Mouse (Mus musculus): ENCODE data around the gene Fam198b. TPM values are rescaled to one million over a fixed set of nuclear protein-coding genes. Genes with fewer than 3 reads are reported as not detected.

Fam198b gene
- polyA plus RNA-seq, 1 experiment from 2014 or later, result 10.3 TPM

DNA sequence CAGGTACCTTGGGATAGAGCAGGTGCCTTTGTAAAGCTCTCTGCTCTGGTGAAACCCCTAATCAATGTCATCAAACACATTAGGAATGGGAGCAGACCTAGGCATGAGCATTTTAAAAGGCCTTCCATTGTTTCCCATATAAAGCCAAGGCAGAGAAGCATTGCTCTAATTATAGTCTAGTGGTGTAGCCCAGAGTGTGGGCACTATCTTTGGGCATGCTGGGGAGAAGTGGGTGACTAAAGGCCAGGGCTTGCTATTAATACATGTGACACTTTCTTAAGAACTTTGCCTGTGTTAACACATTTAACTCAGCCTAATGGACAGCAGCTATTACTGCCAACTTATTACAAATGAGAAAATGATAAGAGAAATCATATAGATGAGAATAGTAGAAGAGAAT lies 106.1 kb downstream of the Fam198b start:
- H3K27me3 ChIP-seq, result no peaks in the 10 kb centered on the region
- no peaks in the 10 kb centered on the region for H3K4me1 ChIP-seq
- H3K9me3 ChIP-seq, result no peaks in the 10 kb centered on the region
- H3K27ac ChIP-seq, result no peak overlapping the region
- no peak for ATAC-seq (ENCODE audit: insufficient number of reproducible peaks, insufficient read depth, low FRiP score, low TSS enrichment, low read depth)
- no peak overlapping the region for H3K4me3 ChIP-seq
- H3K9ac ChIP-seq, result no peak overlapping the region
- H3K36me3 ChIP-seq, result no peaks in the 10 kb centered on the region
- no peak overlapping the region for H3K4me2 ChIP-seq

DNA sequence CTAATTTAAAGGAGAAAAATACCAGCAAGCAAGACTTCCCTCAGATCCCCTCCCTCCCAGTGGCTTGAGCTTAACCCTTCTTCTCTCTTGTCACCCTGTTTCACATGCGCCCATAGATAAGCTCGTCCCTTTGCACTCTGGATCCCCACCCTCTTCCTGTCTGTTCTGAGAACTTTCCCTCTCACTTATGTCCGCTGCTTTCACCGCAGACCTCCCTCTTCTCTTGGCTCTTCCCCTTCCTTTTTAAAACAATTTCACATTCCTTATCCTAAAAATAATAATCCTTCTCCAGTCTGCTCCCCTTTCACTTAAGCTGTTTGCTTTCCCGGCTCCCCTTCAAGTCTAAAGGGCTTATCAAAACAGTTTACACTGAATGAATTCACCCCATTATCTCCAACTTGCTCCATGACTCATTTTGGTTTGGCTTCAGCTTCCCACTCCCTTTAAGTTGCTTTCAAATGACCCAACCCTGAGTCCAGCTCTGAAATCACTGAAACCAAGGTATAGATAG lies 109.8 kb downstream of the Fam198b start:
- Histone ChIP-seq H3K9me3 (no peaks in the 10 kb centered on the region), H3K27ac (no peak overlapping the region), H3K4me2 (no peak overlapping the region), H3K4me1 (no peaks in the 10 kb centered on the region), H3K27me3 (no peaks in the 10 kb centered on the region), H3K9ac (no peak overlapping the region), H3K4me3 (no peak overlapping the region), H3K36me3 (no peaks in the 10 kb centered on the region)
- no peak for ATAC-seq (ENCODE audit: insufficient number of reproducible peaks, insufficient read depth, low FRiP score, low TSS enrichment, low read depth)
- 60% methylated on average over 5 of the region's 5 CpGs for WGBS

DNA sequence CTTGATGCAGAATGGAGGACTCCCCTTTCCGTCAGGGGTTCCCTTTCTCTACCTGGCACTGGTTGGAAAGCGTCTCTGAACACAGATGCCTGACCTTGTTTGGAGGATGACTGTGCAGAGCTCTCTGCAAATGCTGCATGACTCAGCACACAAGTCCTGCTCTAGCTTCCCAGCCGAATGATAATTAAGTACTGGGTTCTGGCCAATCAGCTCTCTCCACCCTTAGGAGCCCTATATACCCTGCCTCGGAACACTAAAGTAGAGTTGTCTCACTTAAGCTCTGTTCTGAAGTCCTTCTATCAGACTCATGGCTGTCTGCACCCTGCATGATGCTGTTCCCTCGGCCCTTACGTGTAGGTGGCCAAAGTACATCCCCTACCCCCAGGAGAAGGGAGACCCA lies 111.4 kb downstream of the Fam198b start:
- Histone ChIP-seq H3K4me1 (no peaks in the 10 kb centered on the region), H3K36me3 (no peaks in the 10 kb centered on the region), H3K4me2 (no peak overlapping the region), H3K4me3 (no peak overlapping the region), H3K27ac (no peak overlapping the region), H3K9me3 (no peaks in the 10 kb centered on the region), H3K27me3 (no peaks in the 10 kb centered on the region), H3K9ac (no peak overlapping the region)
- 77% methylated on average over 6 of the region's 6 CpGs for WGBS
- ATAC-seq (ENCODE audit: insufficient number of reproducible peaks, insufficient read depth, low FRiP score, low TSS enrichment, low read depth), result no peak

Other genes starting within 250 kb of the Fam198b start
- 1.9 and 2.6 TPM in 2 replicates for gene Rxfp1, start 146.7 kb upstream of the Fam198b start, polyA plus RNA-seq (2015; fragmentation: Nextera tagmentation; extraction: Ambion mirVana)
- 3.5 and 4.0 TPM in 2 replicates for gene Tmem144, start 31.8 kb upstream of the Fam198b start, polyA plus RNA-seq (2015; fragmentation: Nextera tagmentation; extraction: Ambion mirVana)